Mouse (Mus musculus) heart, adult 2 months (tissue): Measurements from ENCODE around the gene Ncapd3. TPM values are rescaled to one million over a fixed set of nuclear protein-coding genes. Genes with fewer than 3 reads are reported as not detected.

Source experiments
- DNase-seq, 2 experiments: peaks; one replicate each; pipeline ENCODE4 v3.0.0; 2021
- H3K27ac ChIP-seq: fragments of 200-600 bp; 2 replicates; pipeline ENCODE4 v1.8.1; 2022
- H3K27me3 ChIP-seq: fragments of 200-500 bp; 2 replicates; pipeline ENCODE4 v1.6.1; 2012; ENCODE audit warnings: mild to moderate bottlenecking, low read length, inconsistent platforms, mixed read lengths; ENCODE audit not compliant: control insufficient read depth, insufficient read depth
- H3K36me3 ChIP-seq: fragments of 200-500 bp; 2 replicates; pipeline ENCODE4 v1.6.1; 2012; ENCODE audit warnings: low read length, inconsistent platforms; ENCODE audit not compliant: control insufficient read depth, insufficient read depth
- H3K4me1 ChIP-seq: fragments of 200-500 bp; 2 replicates; pipeline ENCODE4 v1.6.1; 2011; ENCODE audit warnings: low read length; ENCODE audit not compliant: control insufficient read depth, insufficient read depth
- H3K4me3 ChIP-seq: fragments of 200-600 bp; 2 replicates; pipeline ENCODE4 v1.8.1; 2022
- H3K79me2 ChIP-seq: fragments of 200-500 bp; replicated peaks from 2 replicates; pipeline ENCODE4 v1.6.1; 2012; ENCODE audit warnings: mild to moderate bottlenecking, inconsistent platforms, low read length, moderate library complexity, mixed read lengths; ENCODE audit not compliant: control insufficient read depth, insufficient read depth
- H3K9ac ChIP-seq: fragments of 200-500 bp; 2 replicates; pipeline ENCODE4 v1.6.1; 2012; ENCODE audit warnings: low read depth, mild to moderate bottlenecking, control low read depth, inconsistent platforms, low read length, mixed read lengths
- CTCF ChIP-seq: fragments of 200-600 bp; IDR thresholded peaks from 2 replicates; pipeline ENCODE4 v1.8.1; 2022; ENCODE audit warnings: antibody characterized with exemption, mild to moderate bottlenecking, moderate library complexity
- EP300 ChIP-seq: fragments of 200-500 bp; IDR thresholded peaks from 2 replicates; pipeline ENCODE4 v1.6.1; 2011; ENCODE audit warnings: low read depth, low read length, control low read depth; ENCODE audit not compliant: insufficient read depth
- POLR2A ChIP-seq: fragments of 200-500 bp; IDR thresholded peaks from 2 replicates; pipeline ENCODE4 v1.6.1; 2011; ENCODE audit warnings: mild to moderate bottlenecking, low read depth, low read length, control low read depth; ENCODE audit not compliant: insufficient read depth
- WGBS: fragments of 180-500 bp; shearing (Covaris S2); methylation state at CpG from one replicate; pipeline ENCODE4 v1.1.7; 2018; 5-methylcytosine and 5-hydroxymethylcytosine counted together
- intact Hi-C: fragments of 180-260 bp; cut with DNase I; formaldehyde crosslinking; loops from one replicate; pipeline ENCODE4 v1.15.1; 2025
- polyA plus RNA-seq: library from polyadenylated mRNA; depleted of rRNA; stranded (reverse); fragments of >200 nt; gene quantifications from 2 replicates; pipeline ENCODE4 v1.2.3, GENCODE M21; 2012
- total RNA-seq, 2 experiments: library from RNA; stranded (reverse); gene quantifications; 2 replicates each; pipeline ENCODE4 v1.2.3; 2021

Ncapd3 gene
- total and polyA plus RNA-seq, 3 experiments = 8.5 to 10.0 (median 9.0) TPM

DNA sequence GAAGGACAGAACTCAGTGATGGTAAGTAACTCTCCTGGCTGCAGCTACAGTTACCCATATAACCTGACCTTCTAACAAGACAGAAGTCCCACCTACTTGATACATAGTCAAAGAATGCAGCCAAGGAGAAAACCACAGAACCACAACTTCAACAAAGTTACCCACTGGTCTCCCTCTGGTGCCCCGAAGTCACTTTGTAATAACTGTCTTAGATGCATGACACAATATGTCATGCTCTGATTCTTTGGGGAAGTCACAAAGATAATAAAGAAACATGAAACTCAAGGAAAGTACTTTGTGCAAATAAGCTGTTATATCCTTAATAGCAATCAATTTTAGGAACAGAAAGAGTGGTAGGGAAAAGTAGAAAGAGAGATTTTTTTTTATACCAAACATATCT lies 3.3 kb upstream of the Ncapd3 start:
- Histone ChIP-seq H3K27ac (no peak overlapping the region), H3K4me1 (peaks cover 13% of the 10 kb centered on the region), H3K4me3 (no peak overlapping the region), H3K9ac (no peak overlapping the region), H3K36me3 (peaks cover 10% of the 10 kb centered on the region), H3K79me2 (peaks cover 10% of the 10 kb centered on the region), H3K27me3 (no peaks in the 10 kb centered on the region)
- intact Hi-C loops = no loop called here
- 33% methylated on average over 1 of the region's 1 CpGs for WGBS
- TF ChIP-seq CTCF (no peak), POLR2A (no peak), EP300 (no peak)
- no peak for DNase-seq

DNA sequence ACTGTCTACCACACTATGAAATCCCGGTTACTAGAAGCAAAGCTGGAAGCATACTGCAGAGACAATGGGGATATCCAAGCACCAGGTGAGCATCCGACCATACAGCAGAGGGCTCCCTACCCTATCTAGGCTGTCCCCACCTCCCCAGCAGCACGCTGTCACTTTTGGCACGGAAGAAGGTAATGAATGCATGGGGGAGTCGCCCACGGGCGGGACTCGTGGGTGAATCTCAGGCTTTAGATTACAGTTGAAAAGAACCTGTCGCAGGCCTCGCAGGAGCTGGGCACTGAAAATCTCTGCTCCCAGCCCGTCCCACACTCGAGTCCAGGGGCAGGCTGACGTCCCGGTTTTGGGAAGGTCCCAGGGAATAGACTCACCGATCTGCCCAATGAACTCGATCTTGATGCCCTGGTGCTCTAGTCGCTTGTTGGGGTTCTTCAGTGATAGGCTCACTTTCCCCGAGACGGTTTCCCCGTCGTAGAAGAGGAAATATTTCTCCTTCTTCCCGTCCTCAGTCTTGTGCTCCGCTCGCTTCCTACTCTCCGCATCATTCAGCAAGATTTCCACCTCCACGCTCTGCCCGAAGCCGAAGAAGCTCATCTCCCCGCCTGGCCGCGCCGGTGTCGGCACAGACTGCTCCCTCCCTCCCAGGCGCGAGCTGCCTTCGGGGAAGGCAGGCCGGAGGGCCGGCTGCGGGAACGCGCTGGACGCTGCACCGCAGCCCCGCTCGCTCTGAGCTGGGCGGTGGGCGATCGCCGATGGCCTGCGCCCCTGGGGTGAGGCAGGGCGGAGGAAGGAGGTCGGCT lies 750 bp upstream of the Ncapd3 start:
- Histone ChIP-seq H3K4me1 (peaks cover 8% of the 10 kb centered on the region), H3K36me3 (peaks cover 6% of the 10 kb centered on the region), H3K9ac (peak overlapping the region; percentile 93), H3K27ac (peak overlapping the region; percentile 98), H3K27me3 (no peaks in the 10 kb centered on the region), H3K79me2 (peaks cover 5% of the 10 kb centered on the region), H3K4me3 (peak overlapping the region; percentile 99)
- intact Hi-C loops = loop anchor here (1.0 kb wide), 1 partner anchor 30 kb away; the partner anchor contains the start of genes Acad8 and Thyn1
- under 1% methylated on average over 52 of the region's 52 CpGs for WGBS
- peak; percentile 48 for TF ChIP-seq CTCF
- no peak for TF ChIP-seq EP300
- DNase-seq = peak; percentile 48 to 52

GRCm38 (mm10) chr9:27030763-27031100 lies 757 bp downstream of the Ncapd3 start:
- DNase-seq = no peak
- intact Hi-C loops = no loop called here

DNA sequence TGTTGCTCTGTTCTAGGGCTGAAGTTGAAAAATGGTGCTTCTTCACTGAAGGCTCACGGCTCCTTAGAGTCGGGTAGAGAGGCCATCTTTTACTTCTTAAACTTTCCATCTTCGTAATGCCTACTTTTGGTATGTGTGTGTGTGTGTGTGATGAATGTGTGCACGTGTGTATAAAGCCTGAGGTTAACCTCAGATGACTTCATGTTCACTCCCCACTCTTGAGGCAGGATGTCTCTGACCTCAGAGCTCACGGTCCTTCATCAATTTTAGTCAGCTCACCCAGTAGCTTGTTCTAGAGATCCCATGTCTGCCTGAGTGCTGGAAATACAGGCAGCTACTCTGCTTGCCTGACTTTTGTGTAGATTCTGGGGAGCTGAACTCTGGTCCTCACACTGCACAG lies 13.9 kb downstream of the Ncapd3 start:
- peaks cover 5% of the 10 kb centered on the region; the same call in 1 of the 2 replicates for H3K36me3 ChIP-seq
- DNase-seq = no peak
- H3K4me3 ChIP-seq = no peak overlapping the region
- 91% methylated on average over 5 of the region's 5 CpGs for WGBS
- no peaks in the 10 kb centered on the region for H3K27me3 ChIP-seq
- intact Hi-C loops = no loop called here
- no peaks in the 10 kb centered on the region for H3K79me2 ChIP-seq
- no peak overlapping the region for H3K9ac ChIP-seq
- no peaks in the 10 kb centered on the region for H3K4me1 ChIP-seq
- TF ChIP-seq POLR2A (no peak), CTCF (no peak), EP300 (no peak)
- no peak overlapping the region for H3K27ac ChIP-seq

More at GRCm38 (mm10) chr9:27030763-27031100, 757 bp downstream of the Ncapd3 start:
- Histone ChIP-seq H3K9ac (peak overlapping the region; percentile 40), H3K36me3 (peaks cover 2% of the 10 kb centered on the region; the same call in 1 of the 2 replicates), H3K4me3 (peak overlapping the region; percentile 99), H3K79me2 (peaks cover 4% of the 10 kb centered on the region), H3K4me1 (peaks cover 5% of the 10 kb centered on the region), H3K27me3 (no peaks in the 10 kb centered on the region), H3K27ac (peak overlapping the region; percentile 98; the same call in 1 of the 2 replicates)
- TF ChIP-seq POLR2A = no peak
- no peak for TF ChIP-seq EP300
- 1% methylated on average over 17 of the region's 17 CpGs for WGBS

- intact Hi-C loops = no loop called here
- no peak for DNase-seq
These were observed 19.5 kb downstream of the Ncapd3 start for GRCm38 (mm10) chr9:27049492-27049891.

DNA sequence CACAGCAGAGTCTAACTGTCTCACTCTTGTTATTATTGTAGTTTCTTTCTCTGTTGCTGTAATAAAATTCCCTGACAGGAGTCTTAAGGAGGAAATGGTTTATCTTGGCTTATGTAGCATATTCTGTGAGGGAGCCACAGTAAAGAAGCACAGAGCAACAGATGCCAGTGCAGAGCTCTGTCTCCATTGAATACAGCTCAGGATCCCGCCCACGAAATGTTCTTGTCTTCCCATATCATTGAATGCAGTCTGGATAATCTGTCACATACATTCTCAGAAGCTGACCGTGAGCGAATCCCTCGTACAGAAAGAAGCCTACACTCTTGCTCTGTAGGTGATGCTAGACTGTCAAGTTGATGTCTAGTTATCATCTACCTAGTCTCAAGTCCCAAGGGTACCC lies 28.4 kb downstream of the Ncapd3 start:
- DNase-seq = no peak
- Histone ChIP-seq H3K27me3 (no peaks in the 10 kb centered on the region), H3K4me3 (no peak overlapping the region), H3K36me3 (no peaks in the 10 kb centered on the region), H3K79me2 (no peaks in the 10 kb centered on the region), H3K9ac (no peak overlapping the region), H3K27ac (no peak overlapping the region), H3K4me1 (no peaks in the 10 kb centered on the region)
- intact Hi-C loops = no loop called here
- TF ChIP-seq CTCF = no peak
- TF ChIP-seq POLR2A = no peak
- no peak for TF ChIP-seq EP300
- 92% methylated on average over 5 of the region's 5 CpGs for WGBS

More at GRCm38 (mm10) chr9:27049492-27049891, 19.5 kb downstream of the Ncapd3 start:
- TF ChIP-seq CTCF (peak; percentile 61), POLR2A (no peak)
- 84% methylated on average over 2 of the region's 2 CpGs for WGBS
- no peaks in the 10 kb centered on the region for H3K79me2 ChIP-seq
- no peak overlapping the region for H3K4me3 ChIP-seq
- no peaks in the 10 kb centered on the region for H3K27me3 ChIP-seq
- peaks cover 3% of the 10 kb centered on the region; the same call in 1 of the 2 replicates for H3K36me3 ChIP-seq
- H3K4me1 ChIP-seq = no peaks in the 10 kb centered on the region
- no peak overlapping the region for H3K9ac ChIP-seq
- H3K27ac ChIP-seq = no peak overlapping the region
